Mouse (Mus musculus) liver, embryonic 14.5 days (tissue): ENCODE measurements around the gene Sf3b2.

Experiments used
- CTCF ChIP-seq: IDR thresholded peaks from 2 replicates; pipeline ENCODE4 v1.5.1; 2016; ENCODE audit warnings: antibody characterized with exemption, low read depth, control low read depth
- EP300 ChIP-seq: IDR thresholded peaks from 2 replicates; pipeline ENCODE4 v1.6.1; 2016; ENCODE audit warnings: antibody characterized with exemption, low read depth

GRCm38 (mm10) chr19:5273916-5274315 lies 21.3 kb downstream of the Sf3b2 start:
- TF ChIP-seq EP300 (no peak), CTCF (no peak)
